Mouse (Mus musculus) thymus, postnatal 10 days (tissue): ENCODE measurements around the gene Pym1.
"Not testable (repeated sequence)": the region's sequence is repeated elsewhere in the genome, so short reads cannot be mapped to it uniquely, and the experiment has no call there.

Source experiments
- DNase-seq, 2 experiments: peaks; one replicate each; pipeline ENCODE4 v3.0.0; 2021; ENCODE audit warnings: low spot score in 2 of 2

Pym1 gene

DNA sequence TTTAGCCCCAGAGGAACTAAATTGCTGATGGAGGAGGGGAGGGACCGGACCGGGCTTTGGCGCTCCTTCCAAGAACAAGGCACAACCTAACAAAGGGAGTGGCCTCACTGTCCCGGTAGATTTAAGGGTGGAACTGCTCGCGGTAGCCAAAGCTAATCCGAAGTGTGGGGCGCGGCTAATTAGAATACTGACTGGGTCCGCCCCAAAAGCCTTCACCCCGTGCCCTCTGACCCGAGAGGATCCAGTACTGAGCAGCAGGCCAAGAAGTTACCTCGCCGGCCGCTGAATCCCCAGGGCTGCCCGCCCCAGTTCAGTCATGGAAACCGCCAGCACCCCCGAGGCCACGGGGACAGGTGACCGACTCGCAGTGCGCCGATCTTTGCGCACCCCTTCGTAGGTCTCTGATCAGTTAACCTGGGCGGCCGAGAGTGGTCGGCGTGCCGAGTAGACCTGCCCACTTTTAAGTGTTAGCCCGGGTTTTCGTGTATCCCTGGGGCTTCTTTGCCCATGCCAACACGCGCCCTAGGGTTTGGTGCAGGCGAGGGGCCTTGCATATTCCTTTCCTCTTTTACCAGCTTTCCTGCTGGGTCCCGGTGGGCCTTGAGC lies at the start of gene Pym1:
Pym1 (plus strand) TSS at position 244 of the 606 bp plus-strand sequence.
- DNase-seq, result peak; percentile 58 to 62

DNA sequence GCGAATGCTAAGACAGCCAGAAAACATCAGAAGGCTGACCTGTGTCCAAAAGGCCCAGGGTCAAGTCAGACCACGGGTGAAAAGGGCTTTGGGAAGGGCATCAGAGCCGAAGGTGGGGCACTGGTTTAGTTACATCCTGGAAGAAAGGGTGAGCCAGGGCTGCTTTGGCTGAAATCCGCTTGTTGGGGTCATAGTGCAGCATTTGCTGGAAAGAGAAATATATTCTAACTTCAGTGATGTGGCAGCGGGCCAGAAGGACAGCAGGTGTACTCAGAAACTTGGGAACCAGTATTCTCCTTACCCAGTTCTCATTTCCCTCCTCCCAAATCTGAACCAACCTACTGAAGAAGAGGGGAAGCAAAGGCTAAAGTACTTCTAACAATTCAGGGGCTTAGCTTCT lies 48.7 kb upstream of the Pym1 start:
- no peak for DNase-seq

DNA sequence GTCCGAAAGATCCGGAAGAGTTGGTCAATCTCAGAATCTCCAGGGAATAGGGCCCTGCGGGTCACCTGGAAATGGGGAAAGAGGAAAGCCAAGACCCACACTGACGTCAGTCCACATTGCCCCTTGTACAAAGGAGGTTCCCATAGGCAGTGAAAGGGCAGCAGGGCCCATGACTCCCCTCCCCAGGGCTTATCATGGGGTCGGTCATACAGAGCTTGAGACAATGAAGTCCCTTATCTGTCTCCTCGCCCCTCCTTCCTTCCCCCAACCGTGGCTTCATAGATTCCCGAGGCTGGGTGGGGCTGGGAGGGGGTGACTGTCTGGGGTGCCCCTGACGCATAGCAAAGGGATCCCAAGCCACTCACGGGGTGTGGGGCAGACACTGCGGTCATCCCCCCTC lies 48.1 kb upstream of the Pym1 start:
- DNase-seq, result no peak

DNA sequence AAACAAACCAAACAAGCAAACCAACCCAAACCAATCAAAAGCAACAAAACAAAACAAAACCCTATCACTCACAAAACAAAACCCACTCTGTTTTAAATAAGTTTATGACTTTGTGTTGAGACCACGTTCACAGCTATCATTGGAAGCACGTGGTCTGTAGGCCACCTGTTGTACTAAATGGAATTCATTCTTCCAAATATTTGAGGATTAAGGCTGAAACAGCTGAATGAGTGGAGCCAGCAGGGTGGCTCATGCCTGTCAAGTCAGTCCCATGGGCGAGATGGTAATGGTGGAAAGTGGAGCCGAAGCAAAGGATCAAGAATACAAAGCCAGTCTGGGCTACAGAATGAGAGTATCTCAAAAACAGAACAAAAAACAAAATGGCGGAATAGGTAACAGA lies 47.0 kb upstream of the Pym1 start:
- no peak for DNase-seq

DNA sequence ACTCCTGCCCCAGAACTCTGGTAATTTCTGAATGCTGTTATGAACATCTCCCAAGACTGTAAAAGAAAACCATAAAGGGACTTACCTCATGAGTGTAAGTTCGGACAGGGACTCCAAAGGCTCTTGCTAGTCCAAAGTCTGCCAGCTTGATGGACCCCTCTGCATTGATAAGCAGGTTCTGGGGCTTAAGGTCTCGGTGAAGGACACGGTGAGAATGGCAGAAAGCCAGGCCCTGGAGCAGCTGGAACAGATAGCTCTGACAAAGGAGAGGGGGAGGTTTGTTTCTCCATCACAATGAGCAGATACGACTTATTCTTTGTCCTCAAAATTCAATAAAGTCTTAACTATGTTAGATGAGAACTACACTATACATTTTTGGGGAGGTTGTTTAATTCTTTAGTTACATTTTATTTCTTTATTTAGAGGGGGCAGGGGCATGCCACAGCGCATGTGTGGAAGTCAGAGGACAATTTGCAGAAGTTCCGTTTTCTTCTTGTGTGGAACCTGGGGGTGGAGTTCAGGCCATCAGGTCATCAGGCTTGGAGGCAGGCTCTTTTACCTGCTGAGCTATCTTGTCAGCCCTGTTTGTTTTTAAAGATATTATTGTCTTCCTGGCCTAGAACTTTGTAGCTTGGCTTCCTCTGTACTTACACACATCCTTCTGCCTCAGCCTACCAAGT lies 45.2 kb upstream of the Pym1 start:
- no peak for DNase-seq

DNA sequence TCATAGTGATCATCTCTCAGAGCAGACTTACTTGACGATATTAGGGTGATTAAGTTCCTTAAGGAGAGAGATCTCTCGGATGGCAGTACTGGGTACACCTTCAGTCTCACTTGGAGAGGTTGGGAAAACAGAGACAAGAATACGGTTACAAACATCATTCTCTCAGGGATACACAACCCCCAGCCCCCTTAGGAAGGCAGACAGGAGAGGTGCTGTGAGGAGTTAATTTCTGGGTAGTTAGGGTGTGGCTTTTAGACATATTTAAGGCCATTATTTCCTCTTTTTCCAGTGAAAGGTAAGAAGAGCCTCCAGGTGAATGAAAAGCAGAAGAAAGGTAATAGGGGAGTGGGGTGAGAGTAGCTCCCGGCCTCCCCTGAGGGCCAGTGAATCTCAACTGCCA lies 43.8 kb upstream of the Pym1 start, which contains the start of gene Pmel:
Pmel (plus strand) TSS at position 301 of the 400 bp plus-strand sequence.
- DNase-seq, result no peak

DNA sequence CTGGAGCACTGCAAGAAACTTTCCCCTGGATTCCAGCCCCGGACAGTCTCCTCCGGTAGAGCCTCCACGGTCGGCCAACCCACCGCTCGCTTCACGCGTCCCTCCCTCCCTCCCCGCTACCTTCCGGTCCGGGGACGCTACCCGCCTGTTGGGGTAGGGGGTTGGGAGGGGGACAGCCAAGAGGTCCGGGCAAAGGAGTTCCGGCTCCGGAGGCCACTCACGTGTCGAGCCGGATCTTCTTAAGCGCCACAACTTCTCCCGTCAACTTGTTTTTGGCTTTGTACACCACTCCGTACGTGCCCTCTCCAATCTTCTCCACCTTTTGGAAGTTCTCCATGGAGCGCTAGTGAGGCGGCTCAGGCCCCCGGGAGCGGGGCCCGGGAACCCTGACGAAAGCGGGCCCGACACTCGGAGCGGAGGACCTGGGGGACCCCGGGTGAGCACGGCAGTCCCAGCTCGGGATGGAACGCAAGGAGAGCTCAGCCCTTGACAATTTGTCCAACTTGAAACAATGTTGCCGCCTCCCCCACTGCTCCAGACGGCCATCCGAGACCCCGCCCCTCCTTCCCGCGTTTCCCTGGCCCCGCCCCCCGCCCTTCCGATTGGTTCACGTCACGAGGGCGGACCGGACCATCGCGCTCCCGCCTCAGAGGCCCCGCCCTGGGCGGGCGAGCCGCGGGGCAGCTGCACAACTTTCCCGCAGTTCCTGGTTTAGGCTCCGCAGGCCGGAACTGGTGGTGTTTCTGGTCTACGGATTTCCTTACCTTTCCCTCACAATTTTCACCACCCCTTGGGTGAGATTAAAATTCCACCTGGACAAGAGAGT lies 43.0 kb upstream of the Pym1 start, which contains the start of gene Cdk2:
Cdk2 (minus strand) TSS at position 541 of the 826 bp plus-strand sequence.
- peak; percentile 87 to 92 for DNase-seq

DNA sequence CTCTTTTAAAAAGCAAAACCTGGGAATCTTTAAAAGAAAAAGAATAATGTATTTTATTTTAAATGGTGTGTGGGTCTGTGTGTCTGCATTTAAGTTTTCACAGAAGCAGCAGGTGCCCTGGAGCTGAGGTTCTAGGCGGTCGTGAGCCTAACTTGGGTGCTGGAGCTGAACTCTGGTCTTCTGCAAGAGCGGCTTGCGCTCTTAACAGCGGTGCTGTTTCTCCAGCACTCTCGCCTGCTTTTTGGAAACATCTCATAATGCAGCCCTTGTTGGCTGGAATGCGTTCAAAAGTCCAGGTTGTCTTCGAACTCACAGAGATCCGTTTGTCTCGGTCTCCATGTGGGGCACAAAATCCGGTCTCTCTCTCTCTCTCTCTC lies 42.4 kb upstream of the Pym1 start:
- DNase-seq, result peak in 1 of 2 experiments; percentile 25

DNA sequence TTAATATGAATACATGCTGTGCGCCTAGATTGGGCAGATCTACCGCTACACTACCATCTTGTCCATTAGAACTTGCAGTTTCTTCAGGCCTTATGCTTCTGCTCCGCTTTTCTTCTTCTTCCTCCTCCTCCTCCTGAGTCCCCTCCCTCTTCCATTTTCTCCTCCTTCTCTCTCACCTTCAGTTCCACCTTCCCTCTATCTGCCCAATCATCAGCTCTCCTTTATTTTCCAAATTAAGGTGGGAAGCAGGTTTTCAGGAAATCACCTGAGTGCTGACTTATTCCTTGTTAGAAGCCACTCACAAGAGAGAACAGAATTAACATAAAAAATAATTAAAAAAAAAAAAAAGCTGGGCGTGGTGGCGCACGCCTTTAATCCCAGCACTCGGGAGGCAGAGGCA lies 36.4 kb upstream of the Pym1 start:
- not testable (repeated sequence) for DNase-seq

DNA sequence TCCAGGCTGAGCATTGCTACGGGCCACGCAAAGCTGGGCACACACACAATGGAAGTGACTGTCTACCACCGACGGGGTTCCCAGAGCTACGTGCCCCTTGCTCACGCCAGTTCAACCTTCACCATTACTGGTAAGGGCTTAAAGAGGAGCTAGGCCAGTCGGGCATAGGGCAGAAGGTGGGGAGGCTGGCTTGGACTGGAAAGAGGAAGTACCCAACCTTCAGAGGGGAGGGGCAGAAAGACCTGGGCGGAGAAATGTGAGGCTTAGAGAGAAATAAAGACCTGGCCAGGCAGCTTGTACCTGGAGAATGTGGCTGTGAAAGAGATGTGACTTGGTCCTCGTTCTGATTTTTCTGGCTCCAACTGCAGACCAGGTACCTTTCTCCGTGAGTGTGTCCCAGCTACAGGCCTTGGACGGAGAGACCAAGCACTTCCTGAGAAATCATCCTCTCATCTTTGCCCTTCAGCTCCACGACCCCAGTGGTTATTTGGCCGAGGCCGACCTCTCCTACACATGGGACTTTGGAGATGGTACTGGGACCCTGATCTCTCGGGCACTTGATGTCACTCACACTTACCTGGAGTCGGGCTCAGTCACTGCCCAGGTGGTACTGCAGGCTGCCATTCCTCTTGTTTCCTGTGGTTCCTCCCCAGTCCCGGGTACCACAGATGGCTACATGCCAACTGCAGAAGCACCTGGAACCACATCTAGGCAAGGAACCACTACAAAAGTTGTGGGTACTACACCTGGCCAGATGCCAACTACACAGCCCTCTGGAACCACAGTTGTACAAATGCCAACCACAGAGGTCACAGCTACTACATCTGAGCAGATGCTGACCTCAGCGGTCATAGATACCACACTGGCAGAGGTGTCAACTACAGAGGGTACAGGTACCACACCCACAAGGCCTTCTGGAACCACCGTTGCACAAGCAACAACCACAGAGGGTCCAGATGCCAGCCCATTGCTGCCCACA lies 31.8 kb upstream of the Pym1 start:
- DNase-seq, result peak; percentile 71 to 72

DNA sequence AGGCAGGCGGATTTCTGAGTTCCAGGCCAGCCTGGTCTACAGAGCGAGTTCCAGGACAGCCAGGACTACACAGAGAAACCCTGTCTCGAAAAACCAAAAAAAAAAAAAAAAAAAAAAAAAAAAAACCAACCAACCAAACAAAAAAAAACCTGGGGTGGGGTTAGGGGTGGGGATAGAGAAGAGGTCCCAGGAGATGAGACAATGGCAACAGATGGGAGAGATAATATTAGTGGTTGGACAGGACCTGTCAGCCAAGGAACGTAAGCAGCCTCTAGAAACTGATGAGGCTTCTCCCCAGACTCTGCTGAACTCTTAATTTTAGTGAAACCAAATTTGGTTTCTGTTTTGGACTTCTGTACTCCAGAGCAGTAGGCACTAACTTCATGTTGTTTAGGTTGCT lies 22.2 kb upstream of the Pym1 start:
- DNase-seq, result not testable (repeated sequence)

DNA sequence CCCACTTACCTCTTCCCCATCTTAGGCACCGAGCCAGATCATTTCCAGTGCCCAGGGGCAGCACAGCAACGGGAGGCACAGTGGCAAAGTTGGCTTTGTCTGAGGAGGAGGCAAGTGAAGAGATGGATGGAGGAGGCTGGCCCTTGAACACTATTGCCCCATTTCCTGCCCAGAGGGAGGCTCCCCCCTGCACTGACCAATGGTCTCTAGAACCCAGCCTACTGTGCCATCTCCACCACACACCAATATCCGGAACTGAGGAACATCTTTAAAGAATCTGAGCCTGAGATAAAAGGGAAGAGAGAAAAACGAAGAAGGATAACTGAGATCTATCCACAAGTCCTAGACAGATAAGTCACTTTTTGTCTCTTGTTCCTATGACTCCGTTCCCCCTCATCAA lies 19.6 kb upstream of the Pym1 start:
- no peak for DNase-seq

DNA sequence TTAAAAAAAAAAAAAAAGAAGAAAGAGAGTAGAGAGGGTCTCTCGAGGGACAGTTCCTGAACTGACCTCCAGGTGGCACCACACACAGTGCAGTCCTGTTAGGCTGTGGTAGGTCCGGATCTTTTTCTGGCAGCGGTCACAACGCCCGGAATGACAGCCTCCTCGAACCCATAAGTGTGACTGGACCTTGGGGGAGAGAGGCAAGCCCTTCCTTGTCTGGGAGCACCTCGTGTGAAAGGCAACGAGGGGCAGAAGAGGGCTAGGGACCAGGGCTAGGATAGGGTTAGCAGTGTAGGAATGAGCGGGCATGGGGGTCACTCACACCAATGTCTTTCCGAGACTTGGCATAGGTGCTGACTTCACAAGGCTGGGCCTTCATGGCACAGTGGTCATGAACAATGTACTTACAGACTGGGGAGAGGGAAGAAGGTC lies 16.7 kb upstream of the Pym1 start:
- DNase-seq, result peak; percentile 41 to 76

DNA sequence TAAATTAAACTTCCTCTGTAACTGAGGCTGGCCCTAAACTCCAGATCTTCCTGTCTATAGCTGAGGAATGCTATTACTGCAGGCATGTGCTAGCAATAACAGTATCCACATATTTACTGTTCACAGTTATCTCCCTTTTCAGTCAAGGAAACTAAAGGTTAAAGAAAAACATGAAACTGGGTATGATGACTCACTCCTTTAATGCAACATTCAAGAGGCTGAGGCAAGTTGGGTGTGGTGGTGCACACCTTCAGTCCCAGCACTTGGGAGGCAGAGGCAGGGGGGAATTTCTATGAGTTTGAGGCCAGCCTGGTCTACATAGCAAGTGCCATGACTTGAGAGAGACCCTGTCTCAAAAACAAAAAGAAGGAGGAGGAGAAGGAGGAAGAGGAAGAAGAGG lies 15.7 kb upstream of the Pym1 start:
- no peak for DNase-seq

DNA sequence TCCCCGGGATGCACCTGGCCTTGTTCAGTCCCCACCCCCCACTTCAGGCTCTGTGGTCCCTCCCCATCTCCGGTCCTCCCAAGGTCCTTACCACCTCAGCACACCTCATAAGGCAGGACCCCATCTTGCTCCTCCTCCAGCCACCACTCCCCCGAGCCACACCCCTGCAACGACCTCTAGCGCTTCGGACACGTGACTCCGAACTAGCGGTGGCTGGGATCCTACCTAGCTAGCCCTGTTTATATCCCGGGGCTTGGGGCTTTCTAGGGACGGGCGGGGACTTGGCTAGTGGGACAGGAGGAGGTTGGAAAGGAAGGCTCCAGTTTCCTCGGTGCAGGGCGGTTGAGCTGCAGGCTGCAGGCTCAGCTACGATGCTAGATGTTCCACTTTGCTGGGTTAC lies 10.3 kb upstream of the Pym1 start:
- DNase-seq, result no peak

DNA sequence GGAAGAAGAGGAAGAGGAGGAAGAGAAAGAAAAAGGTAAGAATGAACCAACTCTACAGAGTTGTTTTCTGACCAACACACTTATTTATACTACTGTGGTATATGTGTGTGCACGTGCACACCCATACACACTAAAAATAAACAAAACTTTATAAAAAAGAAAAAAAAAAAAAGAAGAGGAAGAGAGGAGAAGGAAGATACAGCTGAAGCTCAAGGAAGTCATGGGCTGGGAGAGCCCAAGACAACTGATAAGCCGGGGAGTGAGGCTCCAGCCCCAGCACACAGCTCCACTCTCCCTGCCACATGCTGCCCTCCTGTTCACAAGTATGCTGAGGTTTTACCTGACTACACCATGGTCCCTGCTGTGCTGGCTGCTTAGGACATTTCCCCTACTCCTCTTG lies 7.4 kb upstream of the Pym1 start:
- no peak for DNase-seq

DNA sequence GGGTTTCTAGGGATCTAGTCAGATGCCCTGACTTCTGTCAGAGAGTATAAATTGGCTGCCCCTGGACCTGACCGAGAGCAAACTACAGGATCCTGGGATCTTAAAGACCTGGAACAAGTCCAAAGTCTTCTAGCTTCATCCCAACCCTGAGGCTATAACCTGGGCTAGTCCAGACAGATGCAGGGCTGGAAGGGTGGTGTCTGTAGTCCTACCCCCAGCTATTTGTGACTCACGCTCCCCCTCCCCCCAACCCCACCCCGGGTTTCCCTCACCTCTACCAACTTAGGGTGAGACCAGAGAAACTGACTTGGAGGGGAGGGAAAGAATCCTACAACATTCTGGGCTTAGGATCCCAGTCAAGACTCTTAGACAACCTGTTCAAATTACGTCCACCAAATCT lies 5.1 kb upstream of the Pym1 start:
- DNase-seq, result no peak

DNA sequence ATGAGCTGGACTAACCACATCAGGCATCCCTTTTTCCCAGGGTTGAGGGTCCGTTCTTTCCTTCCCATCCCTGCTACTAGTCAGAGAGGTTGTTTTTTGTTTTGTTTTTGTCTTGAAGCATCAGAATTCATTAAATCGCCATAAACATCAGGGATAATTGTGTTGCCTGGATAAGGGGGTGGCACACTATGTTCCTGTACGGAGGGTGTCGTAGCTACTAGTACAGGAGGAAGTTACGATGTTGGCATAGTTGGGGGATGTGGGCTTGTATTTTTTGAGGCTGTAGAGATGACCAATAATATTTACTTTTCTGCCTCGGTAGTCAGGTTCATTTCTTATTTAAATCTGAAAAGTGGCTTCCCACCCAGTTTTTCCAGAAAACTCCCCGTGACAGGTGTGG lies 4.5 kb upstream of the Pym1 start:
- DNase-seq, result no peak

DNA sequence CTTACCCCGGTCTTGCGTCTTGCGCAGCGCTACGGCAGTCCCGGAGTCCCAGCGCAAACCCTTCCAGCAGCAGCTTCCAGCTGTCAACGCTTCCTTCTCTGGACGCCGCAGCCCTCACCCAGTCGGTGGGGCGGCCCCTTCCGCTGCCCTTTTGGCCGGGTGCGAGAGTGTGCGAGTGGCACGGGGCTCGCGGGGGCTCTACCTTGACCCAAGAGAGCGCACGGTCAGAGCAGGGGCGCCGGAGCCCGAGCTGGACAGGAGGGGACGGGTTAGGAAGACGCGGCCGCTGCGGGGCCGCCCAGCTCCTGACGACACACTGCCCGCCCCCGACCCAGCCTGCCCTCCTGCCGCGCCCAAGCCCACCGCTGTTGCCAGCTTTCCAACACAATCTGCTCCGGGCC lies 3.9 kb upstream of the Pym1 start:
- peak; percentile 56 to 60 for DNase-seq

DNA sequence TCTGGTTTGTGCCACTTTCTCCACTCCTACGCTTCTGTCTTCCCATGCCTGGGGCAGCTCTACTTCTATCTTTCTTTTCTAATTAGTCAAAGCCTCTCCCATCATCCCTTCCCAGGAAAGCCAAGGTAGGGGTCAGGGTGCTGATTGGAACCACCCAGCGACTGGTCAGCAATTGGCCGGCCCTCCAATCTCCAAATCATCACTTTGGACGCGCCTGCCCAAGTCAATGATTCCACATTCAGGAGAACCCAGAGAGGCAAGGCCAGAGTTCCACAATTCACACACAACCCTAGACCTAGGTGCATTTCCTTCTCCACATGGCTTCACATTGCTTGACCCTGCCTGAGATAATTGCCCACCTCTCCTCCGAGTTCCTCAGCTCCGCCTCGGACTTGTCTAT lies 3.5 kb upstream of the Pym1 start:
- DNase-seq, result peak in 1 of 2 experiments; percentile 20
